Mouse (Mus musculus): ENCODE measurements around the gene Kcnc3. TPM values are rescaled to one million over a fixed set of nuclear protein-coding genes. Genes with fewer than 3 reads are reported as not detected.

The Kcnc3 gene
- total RNA-seq, 2 experiments from 2014 or later, result 0.38 to 0.43 TPM

- DNase-seq, result no peak
Observed at GRCm38 (mm10) chr7:44597666-44598065, 7.2 kb downstream of the Kcnc3 start.

- no peak for DNase-seq
Observed at GRCm38 (mm10) chr7:44598336-44598735, 7.9 kb downstream of the Kcnc3 start.

DNA sequence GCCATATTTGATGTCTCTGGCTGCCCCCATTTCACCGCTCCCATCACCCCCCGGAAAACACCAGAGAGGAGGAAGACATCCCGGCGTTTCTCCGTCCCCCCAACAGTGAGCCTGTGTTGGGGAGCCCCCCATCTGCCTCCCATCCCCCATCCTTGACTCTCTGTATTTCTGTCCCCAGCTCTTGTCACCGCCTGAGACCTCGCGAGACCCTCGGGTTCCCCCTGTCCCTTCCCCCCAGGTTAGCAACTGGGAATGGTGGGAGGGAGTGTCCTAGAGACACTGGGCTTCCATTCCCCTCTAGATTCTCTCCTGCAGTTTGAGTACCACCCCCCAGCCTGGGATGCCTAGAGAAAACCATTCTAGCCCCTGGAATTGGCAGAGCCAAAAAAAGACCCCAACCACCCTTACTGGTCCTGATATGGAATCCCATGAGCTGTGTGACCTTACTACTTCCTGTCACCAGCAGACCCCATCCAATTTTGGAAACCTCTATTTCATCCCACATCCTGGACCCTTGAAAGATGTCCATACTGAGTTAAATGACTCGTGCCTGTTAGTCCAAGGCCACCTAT, 10.3 kb downstream of the Kcnc3 start:
- DNase-seq, result no peak

DNA sequence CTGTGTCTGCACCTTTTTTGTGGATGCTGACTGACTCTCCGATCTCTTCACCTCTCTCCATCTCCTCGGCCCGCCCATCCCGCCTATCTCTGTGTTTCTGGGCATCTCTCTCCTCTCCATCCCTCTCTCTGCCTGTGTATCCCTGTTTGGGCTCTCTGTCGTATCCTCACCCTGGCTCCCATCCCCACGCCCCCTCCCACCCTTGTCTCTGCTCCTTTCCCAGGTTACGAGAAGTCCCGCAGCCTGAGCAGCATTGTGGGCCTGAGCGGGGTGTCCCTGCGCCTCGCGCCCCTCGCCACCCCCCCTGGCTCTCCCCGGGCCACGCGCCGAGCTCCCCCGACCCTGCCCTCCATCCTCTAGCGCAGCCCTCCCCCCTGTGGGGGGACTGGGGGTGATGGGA, 11.2 kb downstream of the Kcnc3 start:
- DNase-seq, result no peak

- DNase-seq, result no peak
Observed at GRCm38 (mm10) chr7:44602443-44602842, 12.0 kb downstream of the Kcnc3 start.

- no peak for DNase-seq
Observed at GRCm38 (mm10) chr7:44603186-44603855, 12.9 kb downstream of the Kcnc3 start.

DNA sequence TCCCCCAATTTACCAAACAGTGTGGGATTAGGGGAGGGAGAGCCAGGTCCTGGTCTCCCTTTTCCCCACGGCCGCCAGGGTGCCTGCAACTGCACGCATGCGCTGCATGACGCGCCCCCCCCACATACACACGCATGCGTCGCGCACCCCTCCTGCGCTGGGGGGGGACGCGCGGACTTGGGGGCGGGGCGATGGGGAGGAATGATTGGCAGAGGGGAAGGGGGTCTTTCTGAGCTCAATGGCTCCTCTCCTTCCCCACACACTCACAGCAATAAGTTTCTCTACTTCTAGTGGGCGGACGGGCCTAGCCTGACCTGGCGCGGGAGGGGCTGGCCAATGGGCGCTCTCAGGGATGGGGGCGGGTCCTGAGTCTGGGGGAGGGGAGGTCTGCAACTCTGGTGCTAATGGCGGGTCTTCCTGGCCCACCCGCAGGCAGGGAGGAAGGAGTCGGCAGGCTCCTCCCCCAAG, 13.7 kb downstream of the Kcnc3 start:
- DNase-seq, result no peak

DNA sequence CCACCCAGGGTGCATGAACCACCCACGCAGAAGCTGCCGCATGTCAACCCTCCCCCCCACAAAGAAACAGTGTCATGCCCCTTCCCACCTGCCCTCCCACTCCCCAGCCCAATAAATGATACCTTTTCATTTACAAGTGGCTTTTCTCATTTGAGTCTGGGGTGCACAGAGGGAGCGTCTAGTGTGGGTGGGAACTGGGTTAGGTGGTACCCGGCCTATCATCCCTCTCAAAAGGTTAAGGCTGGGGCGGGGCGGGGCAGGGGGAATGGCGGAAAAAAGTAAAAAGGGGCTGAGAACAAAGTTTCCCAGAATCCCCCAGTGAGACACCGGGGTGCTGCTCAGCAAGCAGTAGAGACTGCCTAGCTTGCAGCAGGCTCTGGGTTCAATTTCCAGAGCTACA, 14.2 kb downstream of the Kcnc3 start:
- no peak for DNase-seq

DNA sequence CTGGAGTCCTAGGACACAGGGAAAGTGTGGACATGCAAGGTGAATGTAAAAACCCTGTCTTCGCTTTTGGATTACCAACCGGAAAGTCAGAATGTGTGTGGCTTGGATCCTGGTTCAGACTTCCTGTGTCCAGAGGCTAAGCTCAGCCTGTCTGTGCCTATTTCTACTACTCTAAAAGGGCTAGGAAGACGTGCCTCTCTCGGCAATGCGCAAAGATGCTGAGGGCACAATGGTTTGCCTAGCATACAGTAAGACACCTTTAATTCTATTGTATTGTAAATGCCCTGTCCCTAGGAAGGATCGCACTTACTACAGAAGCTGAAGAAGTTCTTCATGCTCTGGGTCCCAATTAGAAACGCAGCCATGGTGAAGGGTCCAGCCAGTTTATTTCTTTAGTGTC, 15.0 kb downstream of the Kcnc3 start:
- DNase-seq, result no peak

DNA sequence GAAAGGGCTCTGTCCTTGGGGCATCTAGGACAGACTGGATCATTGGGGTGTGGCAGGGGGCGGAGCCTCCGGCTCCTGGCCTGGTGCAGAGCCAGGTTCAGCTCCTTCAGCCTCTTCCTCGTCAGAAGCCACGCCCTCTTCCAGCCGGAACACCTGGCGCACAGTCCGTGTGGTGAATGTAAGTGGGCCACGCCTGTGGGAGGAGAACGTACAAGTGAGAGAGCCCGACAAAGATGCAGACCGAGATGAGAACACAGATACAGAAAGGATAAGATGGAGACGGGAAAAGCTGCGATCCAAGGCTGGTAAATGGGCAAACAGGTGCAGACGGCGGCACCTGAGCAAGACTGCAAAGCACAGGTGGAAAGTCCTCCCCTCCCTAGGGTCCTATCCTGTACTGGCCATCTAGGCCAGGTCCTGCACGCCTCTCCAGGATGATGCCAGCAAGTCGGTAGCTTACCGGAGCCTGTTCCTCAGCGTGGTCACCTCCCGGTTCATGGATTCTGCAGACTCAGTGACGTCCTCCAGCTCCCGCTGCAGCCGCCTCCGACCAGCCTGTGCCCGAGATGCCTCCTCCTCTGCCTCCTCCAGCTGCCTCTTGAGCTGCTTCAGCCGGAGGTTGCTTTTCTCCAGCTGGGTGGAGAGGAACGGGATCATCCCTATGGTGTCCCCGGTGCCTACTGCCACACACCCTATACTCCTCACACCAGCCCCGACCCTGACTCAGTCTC, 15.9 kb downstream of the Kcnc3 start:
- no peak for DNase-seq

DNA sequence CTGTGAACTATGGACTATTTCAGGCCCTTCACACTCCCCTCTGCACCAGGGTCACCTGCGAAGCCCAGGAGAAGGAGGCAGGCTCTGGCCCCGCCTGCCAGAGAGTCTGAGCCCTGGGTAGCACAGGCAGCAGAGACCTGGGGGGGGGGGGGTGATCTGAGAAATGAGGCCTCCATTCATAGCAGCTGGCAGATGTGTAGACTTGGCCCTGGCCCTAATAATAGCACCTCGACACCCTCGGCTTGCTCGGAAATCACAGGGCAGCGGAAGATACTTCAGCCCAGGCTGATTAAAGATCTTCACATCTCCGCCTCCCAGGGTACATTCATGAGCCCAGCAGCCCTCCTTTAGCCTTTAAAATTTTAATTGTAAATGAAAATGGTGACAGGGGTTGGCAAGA, 21.7 kb downstream of the Kcnc3 start:
- DNase-seq, result no peak

DNA sequence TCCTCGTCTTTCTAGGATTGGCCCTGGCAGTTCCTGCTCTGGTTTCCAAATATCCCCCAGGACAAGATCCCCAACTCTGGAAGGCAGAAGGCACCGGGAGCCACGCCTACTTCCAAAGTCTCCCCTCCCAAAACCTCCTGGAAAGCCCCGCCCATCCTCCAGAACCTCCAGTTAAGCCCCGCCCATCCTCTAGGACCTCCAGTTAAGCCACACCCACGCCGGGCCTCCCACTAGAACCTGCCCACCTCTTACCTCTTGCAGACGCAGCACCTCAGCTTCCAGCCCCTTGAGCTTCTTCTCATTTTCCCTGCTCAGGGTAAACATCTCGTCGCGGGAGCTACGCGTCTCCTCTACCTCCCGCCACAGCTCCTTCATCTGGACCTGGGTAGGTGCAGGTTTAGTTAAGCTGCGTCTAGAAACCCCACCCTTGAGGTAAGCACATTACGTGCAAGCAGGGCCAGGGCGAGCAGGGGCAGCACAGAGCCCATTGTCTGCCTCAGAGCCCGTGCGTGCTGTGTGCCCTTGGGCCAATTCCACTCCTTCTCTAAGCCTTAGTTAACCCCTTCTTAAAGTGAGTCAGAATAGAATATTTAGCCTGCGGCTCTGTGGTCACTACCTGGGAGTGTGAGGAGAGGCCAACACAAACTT, 23.7 kb downstream of the Kcnc3 start:
- DNase-seq, result no peak

GRCm38 (mm10) chr7:44615309-44615708, 24.8 kb downstream of the Kcnc3 start:
- no peak for DNase-seq

- no peak for DNase-seq
Observed at GRCm38 (mm10) chr7:44615987-44616386, 25.5 kb downstream of the Kcnc3 start.

GRCm38 (mm10) chr7:44617059-44617458, 26.6 kb downstream of the Kcnc3 start:
- no peak for DNase-seq

DNA sequence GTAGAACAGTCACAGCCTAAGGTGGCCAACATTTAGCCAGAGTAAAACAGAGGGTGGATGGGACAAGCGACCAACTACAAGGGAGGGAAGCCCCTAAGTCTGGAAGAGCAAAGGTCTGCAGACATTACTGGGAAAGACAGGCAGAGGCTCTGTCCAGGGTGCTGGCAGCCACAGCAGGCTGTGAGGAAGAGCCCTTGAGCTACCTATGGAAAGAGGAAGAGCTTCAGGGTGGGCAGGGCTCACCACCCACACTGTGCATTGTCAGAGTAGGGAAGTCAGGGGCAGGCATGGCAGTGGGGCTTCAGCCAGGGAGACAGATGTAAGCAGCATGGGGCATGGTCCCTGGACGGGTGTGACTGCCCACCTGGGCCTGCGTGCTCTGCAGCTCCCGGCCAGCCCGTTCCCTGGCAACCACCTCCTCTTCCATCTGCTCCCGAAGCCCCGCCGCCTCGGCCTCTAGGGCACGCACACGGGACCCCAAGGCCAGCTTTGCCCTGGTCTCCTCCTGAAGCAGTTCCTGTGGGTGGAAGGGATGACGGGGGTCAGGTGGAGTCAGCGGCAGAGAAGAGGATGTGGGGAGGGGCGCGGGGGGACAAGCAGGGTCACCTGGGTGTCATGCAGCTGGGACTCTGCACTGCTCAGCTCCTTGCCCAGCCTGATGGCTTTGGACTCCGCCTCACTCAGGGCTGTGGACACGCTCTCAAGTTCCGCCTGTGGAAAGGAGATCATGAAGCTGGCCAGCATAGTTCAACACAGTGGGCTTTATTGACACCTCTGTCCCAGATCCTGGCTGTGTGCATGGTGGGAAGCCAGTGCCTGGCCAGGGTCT, 33.5 kb downstream of the Kcnc3 start:
- no peak for DNase-seq

- DNase-seq, result no peak
Observed at GRCm38 (mm10) chr7:44624543-44624826, 34.0 kb downstream of the Kcnc3 start.

GRCm38 (mm10) chr7:44624828-44625227, 34.4 kb downstream of the Kcnc3 start:
- no peak for DNase-seq

GRCm38 (mm10) chr7:44625241-44626067, 35.0 kb downstream of the Kcnc3 start:
- DNase-seq, result no peak

GRCm38 (mm10) chr7:44626068-44626385, 35.6 kb downstream of the Kcnc3 start:
- no peak for DNase-seq

GRCm38 (mm10) chr7:44626966-44627365, 36.5 kb downstream of the Kcnc3 start:
- DNase-seq, result no peak
